Mouse (Mus musculus) embryo, embryonic 9.5 days (tissue): ENCODE results near the gene Scgb2b3.

Source experiments
- DNase-seq: peaks from one replicate; pipeline ENCODE4 v3.0.0-alpha.2; 2017; ENCODE audit errors: extremely low spot score

Gene Scgb2b3

GRCm38 (mm10) chr7:31362022-31362560 is at the start of gene Scgb2b3:
Scgb2b3 (minus strand) TSS chr7:31362072.
- no peak for DNase-seq

GRCm38 (mm10) chr7:31375292-31375691 is 13.4 kb upstream of the Scgb2b3 start, which contains the start of gene Scgb1b3:
Scgb1b3 (plus strand) TSS chr7:31375592.
- DNase-seq, result no peak
